Mouse (Mus musculus) embryonic fibroblast, embryonic 13.5 days (primary cell): ENCODE measurements around the gene St3gal5. TPM values are rescaled to one million over a fixed set of nuclear protein-coding genes. Genes with fewer than 3 reads are reported as not detected.
A peak's percentile ranks its signal among the peaks of the same experiment; 100 is the strongest.

Experiments
- H3K27ac ChIP-seq: 2 replicates; pipeline ENCODE4 v1.5.1; 2012; ENCODE audit warnings: low read length, control low read depth, inconsistent platforms; ENCODE audit not compliant: insufficient read depth
- H3K4me1 ChIP-seq: 2 replicates; pipeline ENCODE4 v1.6.1; 2011; ENCODE audit warnings: low read length; ENCODE audit not compliant: control insufficient read depth, insufficient read depth
- H3K4me3 ChIP-seq: 2 replicates; pipeline ENCODE4 v1.5.1; 2011; ENCODE audit warnings: mild to moderate bottlenecking, control low read depth, low read length; ENCODE audit not compliant: insufficient read depth
- CTCF ChIP-seq: IDR thresholded peaks from 2 replicates; pipeline ENCODE4 v1.5.1; 2011; ENCODE audit warnings: mild to moderate bottlenecking, control low read depth, low read length, moderate library complexity, borderline replicate concordance; ENCODE audit not compliant: insufficient read depth
- POLR2A ChIP-seq: IDR thresholded peaks from 2 replicates; pipeline ENCODE4 v1.6.1; 2011; ENCODE audit warnings: low read depth, mild to moderate bottlenecking, control low read depth, low read length, moderate library complexity
- polyA plus RNA-seq: library from polyadenylated mRNA; stranded (reverse); fragments of >200 nt; gene quantifications from 2 replicates; pipeline ENCODE4 v1.2.4, GENCODE M21; 2011; ENCODE audit warnings: low read depth; ENCODE audit not compliant: missing spikeins, insufficient read length

St3gal5 gene
- polyA plus RNA-seq, 1 experiment: 32.3 TPM

- no peak overlapping the region for H3K4me3 ChIP-seq
- H3K27ac ChIP-seq: no peak overlapping the region
- TF ChIP-seq POLR2A (no peak), CTCF (no peak)
- peaks cover 2% of the 10 kb centered on the region; the same call in 1 of the 2 replicates for H3K4me1 ChIP-seq
Observed at GRCm38 (mm10) chr6:72096217-72096616, 1.2 kb upstream of the St3gal5 start.

GRCm38 (mm10) chr6:72096669-72097068 lies 723 bp upstream of the St3gal5 start:
- Histone ChIP-seq H3K4me3 (peak overlapping the region; percentile 63), H3K27ac (no peak overlapping the region), H3K4me1 (no peaks in the 10 kb centered on the region)
- no peak for TF ChIP-seq CTCF
- TF ChIP-seq POLR2A: no peak

GRCm38 (mm10) chr6:72098021-72098655 lies 746 bp downstream of the St3gal5 start:
- H3K27ac ChIP-seq: peak overlapping the region; percentile 34
- no peaks in the 10 kb centered on the region for H3K4me1 ChIP-seq
- peak overlapping the region; percentile 73 for H3K4me3 ChIP-seq
- no peak for TF ChIP-seq POLR2A
- no peak for TF ChIP-seq CTCF

GRCm38 (mm10) chr6:72098691-72099090 lies 1.3 kb downstream of the St3gal5 start:
- Histone ChIP-seq H3K4me1 (no peaks in the 10 kb centered on the region), H3K27ac (peak overlapping the region; percentile 23; the same call in 1 of the 2 replicates), H3K4me3 (peak overlapping the region; percentile 20)
- TF ChIP-seq CTCF: no peak
- no peak for TF ChIP-seq POLR2A

DNA sequence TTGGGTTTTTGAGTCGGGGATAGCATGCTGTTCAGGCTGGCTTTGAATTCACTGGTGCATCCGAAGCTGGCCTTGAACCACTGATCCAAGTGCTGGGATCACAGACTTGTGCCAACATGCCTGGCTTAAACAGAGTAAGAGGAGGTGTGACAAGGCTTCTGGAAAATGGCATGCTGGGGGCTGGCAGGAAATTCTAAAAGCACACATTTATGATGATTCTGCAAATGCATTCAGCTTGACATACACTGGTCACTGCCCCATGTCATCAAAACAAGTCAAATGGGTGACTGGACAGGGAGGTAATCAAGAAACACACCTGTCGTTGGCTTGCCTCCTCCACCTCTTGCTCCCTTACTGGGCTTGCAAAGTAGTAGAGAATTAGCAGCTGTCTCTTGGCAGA lies 1.9 kb downstream of the St3gal5 start:
- Histone ChIP-seq H3K4me3 (no peak overlapping the region), H3K4me1 (no peaks in the 10 kb centered on the region), H3K27ac (no peak overlapping the region)
- TF ChIP-seq CTCF: no peak

- Histone ChIP-seq H3K27ac (no peak overlapping the region), H3K4me3 (no peak overlapping the region), H3K4me1 (no peaks in the 10 kb centered on the region)
- TF ChIP-seq CTCF (no peak), POLR2A (no peak)
Observed at GRCm38 (mm10) chr6:72100171-72100570, 2.8 kb downstream of the St3gal5 start.

DNA sequence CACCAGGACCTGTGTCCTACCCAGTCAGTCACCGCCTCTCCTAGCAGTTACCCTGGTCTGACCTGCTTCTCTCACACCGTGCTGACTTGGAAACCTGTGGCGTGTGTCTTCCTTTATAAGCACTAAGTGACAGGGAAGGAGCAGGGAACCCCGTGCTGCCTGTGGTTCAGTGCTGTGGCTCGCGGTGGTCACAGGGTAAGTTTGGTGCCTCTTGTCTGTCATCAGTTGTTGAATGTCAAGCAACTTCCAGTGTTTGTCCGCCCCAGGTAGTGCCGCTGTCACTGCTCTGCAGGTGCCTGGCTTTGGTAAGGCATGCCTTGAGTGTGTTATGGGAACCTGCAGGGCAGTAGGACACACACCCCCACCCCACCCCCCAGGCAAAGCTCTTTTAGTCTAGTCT lies 3.5 kb downstream of the St3gal5 start:
- Histone ChIP-seq H3K4me1 (no peaks in the 10 kb centered on the region), H3K27ac (no peak overlapping the region), H3K4me3 (no peak overlapping the region)
- no peak for TF ChIP-seq POLR2A
- TF ChIP-seq CTCF: no peak

DNA sequence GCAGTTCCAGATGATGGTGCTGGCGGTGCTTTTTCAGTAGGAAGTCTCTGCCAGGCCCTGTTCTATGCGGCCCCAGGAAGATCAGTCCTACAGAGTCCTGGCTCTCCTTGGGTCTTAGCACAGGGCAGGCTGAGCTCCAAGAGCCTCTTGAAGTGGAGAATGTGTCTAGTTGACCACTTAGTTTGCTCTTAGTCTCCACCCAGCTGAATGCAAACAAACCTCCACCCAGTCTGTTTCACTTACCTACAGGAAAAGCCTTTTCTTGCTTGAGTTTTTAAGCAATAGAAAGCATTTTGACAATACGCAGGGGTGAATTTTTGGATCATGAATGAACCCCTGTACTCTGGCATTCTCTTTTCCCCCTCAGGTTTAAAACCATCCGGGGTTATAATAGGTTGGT lies 4.0 kb downstream of the St3gal5 start:
- Histone ChIP-seq H3K4me3 (no peak overlapping the region), H3K4me1 (no peaks in the 10 kb centered on the region), H3K27ac (no peak overlapping the region)
- TF ChIP-seq POLR2A: no peak
- TF ChIP-seq CTCF: no peak

DNA sequence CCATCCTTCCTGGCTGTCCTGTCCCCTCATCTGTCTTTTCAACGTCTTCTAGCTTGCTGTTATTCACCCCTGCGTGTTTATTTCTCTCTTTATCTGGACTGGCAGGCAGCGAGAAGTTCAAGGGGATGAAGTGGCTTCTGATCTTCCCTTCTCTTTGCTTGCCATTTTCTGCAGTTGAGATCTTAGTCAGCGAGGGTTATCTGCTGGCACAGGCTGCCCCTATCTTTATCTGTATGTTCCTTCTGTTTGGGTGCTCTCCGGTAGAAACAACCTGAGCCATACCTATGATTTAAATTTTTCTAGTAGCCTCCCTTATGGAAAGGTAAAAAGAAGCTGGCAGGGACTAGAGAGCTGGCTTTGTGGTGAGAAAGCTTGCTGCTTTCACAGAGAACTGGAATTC lies 4.7 kb downstream of the St3gal5 start:
- Histone ChIP-seq H3K4me3 (no peak overlapping the region), H3K27ac (no peak overlapping the region), H3K4me1 (no peaks in the 10 kb centered on the region)
- no peak for TF ChIP-seq POLR2A
- TF ChIP-seq CTCF: no peak

GRCm38 (mm10) chr6:72104534-72104933 lies 7.1 kb downstream of the St3gal5 start:
- Histone ChIP-seq H3K4me1 (peaks cover 7% of the 10 kb centered on the region), H3K4me3 (no peak overlapping the region), H3K27ac (no peak overlapping the region)
- no peak for TF ChIP-seq POLR2A
- TF ChIP-seq CTCF: no peak
